ENCODE assay signal across 13 mouse cellular contexts in the genomic region with DNA sequence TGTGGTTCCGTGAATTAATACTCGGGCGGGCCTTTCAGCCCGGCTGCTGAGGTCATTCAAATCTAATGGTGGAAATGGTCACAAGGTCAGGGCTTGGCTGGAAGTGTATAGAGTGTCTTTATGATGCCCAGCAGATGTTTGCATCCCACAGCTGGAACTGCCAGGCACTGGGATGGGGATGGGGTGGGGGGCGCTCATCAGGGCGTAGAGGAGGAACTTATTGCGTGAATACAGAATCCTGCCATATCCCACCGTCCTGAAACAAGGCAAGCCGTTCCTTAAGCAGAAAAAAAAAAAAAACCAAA.
DNase-seq lines count a peak whose midpoint lies in the region; ATAC-seq and TF ChIP-seq lines count a peak whose summit lies in the region.
"Had no signal": no experiment of that assay in that cellular context is flagged by ENCODE, and none has a peak within 500 bp of the region (broad histone marks: within the 10 kb centered on the region; RNA-seq: fewer than 3 reads in every experiment).

No protein-coding gene starts in this region.

- H3K27me3 ChIP-seq in liver, embryonic 11.5 days (replicated peaks; ENCODE audit: control insufficient read depth, insufficient read depth, low read length): no peaks in the 10 kb centered on the region
- no peaks in the 10 kb centered on the region for H3K27me3 ChIP-seq in liver, postnatal 0 days (ENCODE audit: insufficient read depth, low read length)
- H3K27me3 ChIP-seq in embryonic facial prominence, embryonic 10.5 days (replicated peaks; ENCODE audit: low read depth, poor library complexity, severe bottlenecking): peaks cover 18% of the 10 kb centered on the region; the same call in 1 of the 2 replicates
- H3K27me3 ChIP-seq in midbrain, embryonic 14.5 days (ENCODE audit: control insufficient read depth, insufficient read depth, low read length): peaks cover 7% of the 10 kb centered on the region; the same call in 1 of the 2 replicates
- H3K27me3 ChIP-seq: CH12.LX; hindbrain, embryonic 15.5 days had no signal

- no peak for TF ChIP-seq CTCF in liver, postnatal 0 days (IDR thresholded peaks at IDR 0.05; ENCODE audit: low read depth)

- H3K9me3 ChIP-seq in liver, embryonic 11.5 days (ENCODE audit: control insufficient read depth, low read length): no peaks in the 10 kb centered on the region
- H3K9me3 ChIP-seq in liver, postnatal 0 days (ENCODE audit: low read length): no peaks in the 10 kb centered on the region
- H3K9me3 ChIP-seq in embryonic facial prominence, embryonic 10.5 days: no peaks in the 10 kb centered on the region
- no peaks in the 10 kb centered on the region for H3K9me3 ChIP-seq in midbrain, embryonic 14.5 days (ENCODE audit: control insufficient read depth, low read length)
- H3K9me3 ChIP-seq: hindbrain, embryonic 15.5 days had no signal

- no peak overlapping the region for H3K4me3 ChIP-seq in liver, embryonic 11.5 days (ENCODE audit: low read depth, low read length)
- H3K4me3 ChIP-seq in liver, postnatal 0 days (ENCODE audit: low read depth, low read length): no peak overlapping the region
- H3K4me3 ChIP-seq in embryonic facial prominence, embryonic 10.5 days: no peak overlapping the region
- H3K4me3 ChIP-seq in midbrain, embryonic 14.5 days (replicated peaks; ENCODE audit: low read depth, low read length): no peak overlapping the region
- H3K4me3 ChIP-seq: hindbrain, embryonic 15.5 days had no signal

- H3K36me3 ChIP-seq in liver, embryonic 11.5 days (ENCODE audit: control insufficient read depth, insufficient read depth, low read length): no peaks in the 10 kb centered on the region
- H3K36me3 ChIP-seq in liver, postnatal 0 days (replicated peaks; ENCODE audit: insufficient read depth, low read length): no peaks in the 10 kb centered on the region
- no peaks in the 10 kb centered on the region for H3K36me3 ChIP-seq in embryonic facial prominence, embryonic 10.5 days (replicated peaks)
- H3K36me3 ChIP-seq in midbrain, embryonic 14.5 days (ENCODE audit: control insufficient read depth, insufficient read depth, low read length): no peaks in the 10 kb centered on the region
- H3K36me3 ChIP-seq: hindbrain, embryonic 15.5 days had no signal

- H3K9ac ChIP-seq in liver, embryonic 11.5 days (ENCODE audit: low read depth, low read length): no peak overlapping the region
- no peak overlapping the region for H3K9ac ChIP-seq in liver, postnatal 0 days (replicated peaks)
- no peak overlapping the region for H3K9ac ChIP-seq in midbrain, embryonic 14.5 days (replicated peaks; ENCODE audit: low read length)
- H3K9ac ChIP-seq: hindbrain, embryonic 15.5 days had no signal

- no peak for DNase-seq in liver, embryonic 11.5 days (ENCODE audit: low spot score)
- no peak for DNase-seq in liver, postnatal 0 days
- DNase-seq in ES-CJ7 (ENCODE audit: low read depth, low spot score): peak; percentile 25
- DNase-seq in embryonic facial prominence, embryonic 10.5 days (ENCODE audit: low spot score): peak; percentile 32
- no peak for DNase-seq in midbrain, embryonic 14.5 days
- no peak for DNase-seq in gastrocnemius, postnatal 25 days
- DNase-seq in spleen, adult 18-20 months: no peak
- DNase-seq: cerebellum, adult 11 months; gastrocnemius, postnatal 14 days; thymus, postnatal 4 days had no signal

- TF ChIP-seq EP300 in liver, postnatal 0 days (IDR thresholded peaks at IDR 0.05; ENCODE audit: low read depth): no peak

- no peak overlapping the region for H3K4me2 ChIP-seq in liver, embryonic 11.5 days
- H3K4me2 ChIP-seq in liver, postnatal 0 days (ENCODE audit: low read depth, low read length): no peak overlapping the region
- 0 out of 2 replicates have a peak overlapping the region, but pooled peaks have one; percentile 2 for H3K4me2 ChIP-seq in midbrain, embryonic 14.5 days (ENCODE audit: low read length)
- H3K4me2 ChIP-seq: hindbrain, embryonic 15.5 days had no signal

- ATAC-seq in liver, embryonic 11.5 days (replicated peaks; ENCODE audit: low FRiP score): no peak
- ATAC-seq in liver, postnatal 0 days: no peak
- no peak for ATAC-seq in midbrain, embryonic 14.5 days (ENCODE audit: low FRiP score, low TSS enrichment)
- ATAC-seq: forebrain, embryonic 14.5 days had no signal

- 0 out of 2 replicates have a peak overlapping the region, but pooled peaks have one; percentile 32 for H3K27ac ChIP-seq in liver, embryonic 11.5 days (ENCODE audit: low read depth, low read length)
- no peak overlapping the region for H3K27ac ChIP-seq in liver, postnatal 0 days (ENCODE audit: low read depth)
- peak overlapping the region; percentile 76 for H3K27ac ChIP-seq in embryonic facial prominence, embryonic 10.5 days (replicated peaks)
- H3K27ac ChIP-seq in midbrain, embryonic 14.5 days (replicated peaks; ENCODE audit: low read depth, low read length): no peak overlapping the region
- H3K27ac ChIP-seq: hindbrain, embryonic 15.5 days had no signal

- H3K4me1 ChIP-seq in liver, embryonic 11.5 days (replicated peaks; ENCODE audit: control insufficient read depth, insufficient read depth, low read length): no peaks in the 10 kb centered on the region; the same call in 1 of the 2 replicates
- no peaks in the 10 kb centered on the region for H3K4me1 ChIP-seq in liver, postnatal 0 days (ENCODE audit: insufficient read depth)
- H3K4me1 ChIP-seq in embryonic facial prominence, embryonic 10.5 days: peaks cover 42% of the 10 kb centered on the region
- peaks cover 9% of the 10 kb centered on the region; the same call in 1 of the 2 replicates for H3K4me1 ChIP-seq in midbrain, embryonic 14.5 days (ENCODE audit: control insufficient read depth, insufficient read depth, low read length)

- 70% methylated on average over 9 of the region's 9 CpGs for WGBS in liver, embryonic 11.5 days
- WGBS in liver, postnatal 0 days (ENCODE audit: insufficient replicate concordance): 66% methylated on average over 9 of the region's 9 CpGs
- 27% methylated on average over 9 of the region's 9 CpGs for WGBS in embryonic facial prominence, embryonic 10.5 days
- 21% methylated on average over 9 of the region's 9 CpGs for WGBS in midbrain, embryonic 14.5 days

Comparison
In these comparisons a context has a peak if more than half of its experiments do, and no peak if none do; other contexts are left out.
1. H3K27ac ChIP-seq: peak in liver, embryonic 11.5 days (single experiment) and embryonic facial prominence, embryonic 10.5 days (single experiment); none in liver, postnatal 0 days (single experiment) and midbrain, embryonic 14.5 days (single experiment).
2. DNase-seq: peak in ES-CJ7 (single experiment) and embryonic facial prominence, embryonic 10.5 days (single experiment); none in liver, embryonic 11.5 days (single experiment), liver, postnatal 0 days (single experiment), midbrain, embryonic 14.5 days (single experiment), gastrocnemius, postnatal 25 days (single experiment) and spleen, adult 18-20 months (0 of 2).